13 mouse cellular contexts compared by ENCODE assay signal in genomic region chr10:79106325-79107282, GRCm38 (mm10). TPM values are rescaled to one million over a fixed set of nuclear protein-coding genes. Genes with fewer than 3 reads are reported as not detected.
A peak's percentile ranks its signal among the peaks of the same experiment; 100 is the strongest.
DNase-seq lines count a peak whose midpoint lies in the region; ATAC-seq and TF ChIP-seq lines count a peak whose summit lies in the region.
"Had no signal": no experiment of that assay in that cellular context is flagged by ENCODE, and none has a peak within 500 bp of the region (broad histone marks: within the 10 kb centered on the region; RNA-seq: fewer than 3 reads in every experiment).

No protein-coding gene starts in this region.

- H3K9me3 ChIP-seq in embryonic facial prominence, embryonic 12.5 days: no peaks in the 10 kb centered on the region
- no peaks in the 10 kb centered on the region for H3K9me3 ChIP-seq in liver, embryonic 13.5 days (replicated peaks)
- no peaks in the 10 kb centered on the region for H3K9me3 ChIP-seq in forebrain, embryonic 13.5 days (replicated peaks)

- no peak overlapping the region for H3K4me3 ChIP-seq in liver, adult 2 months (ENCODE audit: insufficient read depth, low read depth, low read length)
- no peak overlapping the region for H3K4me3 ChIP-seq in embryonic facial prominence, embryonic 12.5 days
- no peak overlapping the region for H3K4me3 ChIP-seq in liver, embryonic 13.5 days (replicated peaks)
- no peak overlapping the region for H3K4me3 ChIP-seq in forebrain, embryonic 13.5 days

- H3K27me3 ChIP-seq in liver, adult 2 months (ENCODE audit: control insufficient read depth, insufficient read depth, low read length): no peaks in the 10 kb centered on the region
- H3K27me3 ChIP-seq in embryonic facial prominence, embryonic 12.5 days: no peaks in the 10 kb centered on the region
- no peaks in the 10 kb centered on the region for H3K27me3 ChIP-seq in liver, embryonic 13.5 days
- H3K27me3 ChIP-seq in forebrain, embryonic 13.5 days: no peaks in the 10 kb centered on the region

- no peaks in the 10 kb centered on the region; the same call in 1 of the 2 replicates for H3K4me1 ChIP-seq in liver, adult 2 months (ENCODE audit: control insufficient read depth, insufficient read depth, low read length)
- H3K4me1 ChIP-seq in embryonic facial prominence, embryonic 12.5 days: peaks cover 8% of the 10 kb centered on the region
- H3K4me1 ChIP-seq in liver, embryonic 13.5 days (replicated peaks): peaks cover 22% of the 10 kb centered on the region
- H3K4me1 ChIP-seq in forebrain, embryonic 13.5 days: no peaks in the 10 kb centered on the region

- TF ChIP-seq CTCF in liver, adult 2 months (IDR thresholded peaks at IDR 0.05; ENCODE audit: low read depth, low read length): no peak

- H3K9ac ChIP-seq in liver, adult 2 months (ENCODE audit: low read depth, low read length): no peak overlapping the region
- H3K9ac ChIP-seq in embryonic facial prominence, embryonic 12.5 days: no peak overlapping the region
- H3K9ac ChIP-seq in liver, embryonic 13.5 days: no peak overlapping the region
- H3K9ac ChIP-seq in forebrain, embryonic 13.5 days: no peak overlapping the region

- ATAC-seq in embryonic facial prominence, embryonic 12.5 days (ENCODE audit: insufficient number of reproducible peaks, insufficient read depth, low FRiP score, low TSS enrichment): peak; percentile 85
- peak; percentile 77 for ATAC-seq in liver, embryonic 13.5 days (ENCODE audit: low read depth)
- no peak for ATAC-seq in forebrain, embryonic 13.5 days

- H3K79me2 ChIP-seq in liver, adult 2 months (ENCODE audit: control insufficient read depth, insufficient read depth, low read length): no peaks in the 10 kb centered on the region

- TF ChIP-seq POLR2A in liver, adult 2 months (IDR thresholded peaks at IDR 0.05; ENCODE audit: extremely low read depth, insufficient read depth, low read length): no peak

- H3K27ac ChIP-seq in liver, adult 2 months (replicated peaks; ENCODE audit: insufficient read depth, low read depth, low read length): no peak overlapping the region
- 0 out of 2 replicates have a peak overlapping the region, but pooled peaks have one; percentile 36 for H3K27ac ChIP-seq in embryonic facial prominence, embryonic 12.5 days
- H3K27ac ChIP-seq in liver, embryonic 13.5 days: no peak overlapping the region
- no peak overlapping the region for H3K27ac ChIP-seq in forebrain, embryonic 13.5 days

- peak; percentile 12 for DNase-seq in liver, adult 2 months (ENCODE audit: extremely low read depth, low read depth, low spot score)
- DNase-seq in liver (no peak), NIH3T3 (ENCODE audit: low read depth) (peak; percentile 46)
- DNase-seq in liver, embryonic 13.5 days: no peak
- no peak for DNase-seq in B cell, adult 2 months
- no peak for DNase-seq in frontal cortex, postnatal 36 days (ENCODE audit: low spot score in 2 of 2)
- DNase-seq: cerebellum, adult 18-20 months; midbrain, embryonic 14.5 days; right cerebral cortex, postnatal 25 days had no signal

- no peak overlapping the region for H3K4me2 ChIP-seq in embryonic facial prominence, embryonic 12.5 days (replicated peaks)
- no peak overlapping the region for H3K4me2 ChIP-seq in liver, embryonic 13.5 days
- H3K4me2 ChIP-seq in forebrain, embryonic 13.5 days: no peak overlapping the region

- H3K36me3 ChIP-seq in liver, adult 2 months (ENCODE audit: control insufficient read depth, insufficient read depth, low read length): no peaks in the 10 kb centered on the region
- no peaks in the 10 kb centered on the region for H3K36me3 ChIP-seq in embryonic facial prominence, embryonic 12.5 days
- H3K36me3 ChIP-seq in liver, embryonic 13.5 days: no peaks in the 10 kb centered on the region
- H3K36me3 ChIP-seq in forebrain, embryonic 13.5 days (ENCODE audit: poor library complexity, severe bottlenecking): no peaks in the 10 kb centered on the region

- 58% methylated on average over 8 of the region's 8 CpGs for WGBS in liver, adult 2 months
- WGBS in embryonic facial prominence, embryonic 12.5 days: 54% methylated on average over 8 of the region's 8 CpGs
- 25% methylated on average over 8 of the region's 8 CpGs for WGBS in liver, embryonic 13.5 days (ENCODE audit: insufficient replicate concordance)
- WGBS in forebrain, embryonic 13.5 days: 69% methylated on average over 8 of the region's 8 CpGs

RNA-seq across cellular contexts. Expression of gene 2610008E11Rik, which starts 9.2 kb away (rescaled TPM):
- total RNA-seq in liver, adult 2 months (2014; rRNA removed): 12.1 and 13.8 TPM in 2 replicates
- 0.67 and 0.75 TPM in 2 replicates for polyA plus RNA-seq in liver, adult 2 months (2012; rRNA removed)
- 45.3 and 48.9 TPM in 2 replicates for polyA plus RNA-seq in embryonic facial prominence, embryonic 12.5 days (2016; fragmentation: Nextera tagmentation; extraction: Ambion mirVana)
- 3.7 and 4.9 TPM in 2 replicates for polyA plus RNA-seq in liver, embryonic 13.5 days (2015; fragmentation: Nextera tagmentation; extraction: Ambion mirVana)
- polyA plus RNA-seq in forebrain, embryonic 13.5 days (2015; fragmentation: Nextera tagmentation; extraction: Ambion mirVana): 45.3 and 51.6 TPM in 2 replicates

RNA-seq across cellular contexts. Expression of gene Vmn2r80, which starts 42.0 kb away (rescaled TPM):
- total RNA-seq in liver, adult 2 months (2014; rRNA removed): not detected in 2 replicates
- polyA plus RNA-seq in liver, adult 2 months (2012; rRNA removed): not detected in 2 replicates
- polyA plus RNA-seq in embryonic facial prominence, embryonic 12.5 days (2016; fragmentation: Nextera tagmentation; extraction: Ambion mirVana): not detected in 2 replicates
- polyA plus RNA-seq in liver, embryonic 13.5 days (2015; fragmentation: Nextera tagmentation; extraction: Ambion mirVana): not detected in 2 replicates
- not detected in 2 replicates for polyA plus RNA-seq in forebrain, embryonic 13.5 days (2015; fragmentation: Nextera tagmentation; extraction: Ambion mirVana)
- total RNA-seq: gastrocnemius, adult 18-20 months had no signal
- polyA plus RNA-seq: midbrain, embryonic 14.5 days; urinary bladder, adult 2 months had no signal

Comparison
In these comparisons a context has a peak if more than half of its experiments do, and no peak if none do; other contexts are left out.
1. DNase-seq: peak in liver, adult 2 months (single experiment) and NIH3T3 (single experiment); none in liver (single experiment), liver, embryonic 13.5 days (single experiment), B cell, adult 2 months (0 of 2) and frontal cortex, postnatal 36 days (0 of 2).